ENCODE assay signal across 8 mouse cellular contexts in genomic region chr11:5261508-5262392, GRCm38 (mm10). TPM values are rescaled to one million over a fixed set of nuclear protein-coding genes. Genes with fewer than 3 reads are reported as not detected.
DNase-seq lines count a peak whose midpoint lies in the region; ATAC-seq and TF ChIP-seq lines count a peak whose summit lies in the region.

Gene Kremen1, minus strand, starts transcription at chr11:5261558.

- peak within 1 kb of the TSS; percentile 91 for H3K9ac ChIP-seq in heart, embryonic 11.5 days (ENCODE audit: low read depth, low read length)
- peak within 1 kb of the TSS; percentile 90 for H3K9ac ChIP-seq in kidney, embryonic 16.5 days (replicated peaks; ENCODE audit: low read length)
- peak within 1 kb of the TSS; percentile 88 for H3K9ac ChIP-seq in liver, adult 2 months (ENCODE audit: low read depth, low read length)

- peak within 1 kb of the TSS; percentile 75 for H3K27ac ChIP-seq in heart, embryonic 11.5 days (ENCODE audit: low read depth, low read length)
- H3K27ac ChIP-seq in kidney, embryonic 16.5 days (ENCODE audit: low read length): peak within 1 kb of the TSS; percentile 80
- no peak within 1 kb of the TSS for H3K27ac ChIP-seq in liver, adult 2 months (replicated peaks; ENCODE audit: insufficient read depth, low read depth, low read length)

- TF ChIP-seq POLR2A in liver, adult 2 months (IDR thresholded peaks at IDR 0.05; ENCODE audit: extremely low read depth, insufficient read depth, low read length): no peak
- peak; percentile 64 for TF ChIP-seq POLR2A in myocyte (IDR thresholded peaks at IDR 0.05; ENCODE audit: insufficient read length, low read depth)

- H3K4me1 ChIP-seq in heart, embryonic 11.5 days (ENCODE audit: control insufficient read depth, insufficient read depth, low read length): peaks cover 19% of the 10 kb centered on the region
- H3K4me1 ChIP-seq in kidney, embryonic 16.5 days (ENCODE audit: insufficient read depth, low read length): peaks cover 28% of the 10 kb centered on the region
- H3K4me1 ChIP-seq in liver, adult 2 months (ENCODE audit: control insufficient read depth, insufficient read depth, low read length): peaks cover 5% of the 10 kb centered on the region

- WGBS in heart, embryonic 11.5 days (ENCODE audit: insufficient replicate concordance): 2% methylated on average over 48 of the region's 80 CpGs
- 4% methylated on average over 58 of the region's 80 CpGs for WGBS in kidney, embryonic 16.5 days
- 4% methylated on average over 64 of the region's 80 CpGs for WGBS in liver, adult 2 months

- 0 out of 2 replicates have a peak, but pooled peaks cover 2% of the 10 kb centered on the region for H3K36me3 ChIP-seq in heart, embryonic 11.5 days (ENCODE audit: control insufficient read depth, insufficient read depth, low read length)
- no peaks in the 10 kb centered on the region for H3K36me3 ChIP-seq in kidney, embryonic 16.5 days (ENCODE audit: insufficient read depth, low read length)
- H3K36me3 ChIP-seq in liver, adult 2 months (ENCODE audit: control insufficient read depth, insufficient read depth, low read length): no peaks in the 10 kb centered on the region
- no peaks in the 10 kb centered on the region for H3K36me3 ChIP-seq in myocyte (ENCODE audit: control insufficient read depth, insufficient read depth)
- H3K36me3 ChIP-seq in splenic B cell, adult 2 months (ENCODE audit: control insufficient read depth, insufficient read depth, low read length, poor library complexity, severe bottlenecking): no peaks in the 10 kb centered on the region

- peak; percentile 92 for ATAC-seq in erythroblast, adult 5-6 weeks (replicated peaks; ENCODE audit: low FRiP score, poor library complexity, severe bottlenecking)
- peak; percentile 97 for ATAC-seq in heart, embryonic 11.5 days (replicated peaks; ENCODE audit: insufficient number of reproducible peaks, low FRiP score, low TSS enrichment)
- ATAC-seq in kidney, embryonic 16.5 days (ENCODE audit: low FRiP score, low TSS enrichment): peak; percentile 98

- peak within 1 kb of the TSS; percentile 63 for H3ac ChIP-seq in myocyte (ENCODE audit: control insufficient read depth, insufficient read length)

- no peaks in the 10 kb centered on the region for H3K9me3 ChIP-seq in heart, embryonic 11.5 days (replicated peaks; ENCODE audit: control insufficient read depth, low read length)
- H3K9me3 ChIP-seq in kidney, embryonic 16.5 days (ENCODE audit: low read length): no peaks in the 10 kb centered on the region

- no peak for TF ChIP-seq CTCF in liver, adult 2 months (IDR thresholded peaks at IDR 0.05; ENCODE audit: low read depth, low read length)

- peak within 1 kb of the TSS; percentile 90 for H3K4me3 ChIP-seq in heart, embryonic 11.5 days (ENCODE audit: low read depth, low read length)
- peak within 1 kb of the TSS; percentile 82 for H3K4me3 ChIP-seq in kidney, embryonic 16.5 days (ENCODE audit: low read length)
- peak within 1 kb of the TSS; percentile 81 for H3K4me3 ChIP-seq in liver, adult 2 months (ENCODE audit: insufficient read depth, low read depth, low read length)
- H3K4me3 ChIP-seq in myocyte: peak within 1 kb of the TSS; percentile 80

- H3K4me2 ChIP-seq in heart, embryonic 11.5 days: peak within 1 kb of the TSS; percentile 82
- peak within 1 kb of the TSS; percentile 86 for H3K4me2 ChIP-seq in kidney, embryonic 16.5 days (replicated peaks; ENCODE audit: low read depth, low read length)
- H3K4me2 ChIP-seq in myocyte (ENCODE audit: low read depth): peak within 1 kb of the TSS; percentile 97

- DNase-seq in B cell, adult 2 months: peak; percentile 92 to 94
- peak; percentile 94 for DNase-seq in brain, adult 2 months (ENCODE audit: low read depth, low spot score)
- DNase-seq in liver, adult 2 months (ENCODE audit: extremely low read depth, low read depth, low spot score): peak; percentile 56
- DNase-seq in splenic B cell, adult 2 months (ENCODE audit: low read depth, low spot score): peak; percentile 96

- peaks cover 1% of the 10 kb centered on the region; the same call in 1 of the 2 replicates for H3K79me2 ChIP-seq in liver, adult 2 months (ENCODE audit: control insufficient read depth, insufficient read depth, low read length)
- peaks cover 44% of the 10 kb centered on the region for H3K79me2 ChIP-seq in myocyte (ENCODE audit: control insufficient read depth, insufficient read depth)

- H3K27me3 ChIP-seq in heart, embryonic 11.5 days (ENCODE audit: control insufficient read depth, insufficient read depth, low read length): no peaks in the 10 kb centered on the region
- no peaks in the 10 kb centered on the region for H3K27me3 ChIP-seq in kidney, embryonic 16.5 days (ENCODE audit: insufficient read depth, low read length)
- H3K27me3 ChIP-seq in liver, adult 2 months (ENCODE audit: control insufficient read depth, insufficient read depth, low read length): no peaks in the 10 kb centered on the region
- no peaks in the 10 kb centered on the region for H3K27me3 ChIP-seq in myocyte (ENCODE audit: control insufficient read depth, insufficient read depth, insufficient read length)
- H3K27me3 ChIP-seq in splenic B cell, adult 2 months (ENCODE audit: control insufficient read depth, insufficient read depth, low read length, poor library complexity, severe bottlenecking): peaks cover 1% of the 10 kb centered on the region; the same call in 1 of the 2 replicates

TF ChIP-seq in myocyte, 11 proteins besides CTCF, POLR2A, EP300 and RAD21:
- peak; percentile 53 for TF ChIP-seq SRF (IDR thresholded peaks at IDR 0.05; ENCODE audit: control insufficient read depth, insufficient read length, low read depth)
- TF ChIP-seq MYOG (IDR thresholded peaks at IDR 0.05; ENCODE audit: control insufficient read depth in 1 of 3, insufficient read depth in 1 of 3, insufficient read length in 2 of 3, low read depth in 2 of 3): peak in 2 of 3 experiments; percentile 43 to 57
- TF ChIP-seq MYOD1 (IDR thresholded peaks at IDR 0.05; ENCODE audit: control insufficient read depth in 1 of 3, insufficient read length in 2 of 3, low read depth in 2 of 3): peak in 1 of 3 experiments; percentile 75
- peak; percentile 75 for TF ChIP-seq POLR2AphosphoS2 (IDR thresholded peaks at IDR 0.05; ENCODE audit: insufficient read length, low read depth)
- no peak for TF ChIP-seq CEBPB (IDR thresholded peaks at IDR 0.05; ENCODE audit: insufficient read depth, poor library complexity, severe bottlenecking)
- TF ChIP-seq MAX (IDR thresholded peaks at IDR 0.05; ENCODE audit: low read depth): no peak

RNA-seq across cellular contexts. Expression of gene Kremen1, which starts in this region (rescaled TPM):
- 0.38 TPM in 1 of 2 replicates, not detected in the other for total RNA-seq in erythroblast, adult 5-6 weeks (2015; ENCODE audit: low replicate concordance)
- 0.70 and 1.1 TPM in 2 replicates for total RNA-seq in erythroblast, adult 5-6 weeks (2017; ENCODE audit: low replicate concordance)
- polyA plus RNA-seq in heart, embryonic 11.5 days (2014; fragmentation: Nextera tagmentation; extraction: Ambion mirVana): 16.3 and 21.7 TPM in 2 replicates
- polyA plus RNA-seq in kidney, embryonic 16.5 days (2015; fragmentation: Nextera tagmentation; extraction: Ambion mirVana): 25.9 and 27.5 TPM in 2 replicates
- total RNA-seq in liver, adult 2 months (2014; rRNA removed): 3.6 and 4.2 TPM in 2 replicates
- polyA plus RNA-seq in liver, adult 2 months (2012; rRNA removed): 6.7 and 6.8 TPM in 2 replicates
- 79.3 TPM for polyA plus RNA-seq in myocyte (2012; fragmentation: generic; extraction: Trizol)
